Mouse (Mus musculus) forebrain, embryonic 11.5 days (tissue): Measurements from ENCODE around the gene Fbrsl1. TPM values are rescaled to one million over a fixed set of nuclear protein-coding genes. Genes with fewer than 3 reads are reported as not detected.

Experiments
- ATAC-seq: fragments of 200-750 bp; cut with Nextera tagmentation; replicated peaks from 2 replicates; pipeline ENCODE4 v1.8.0; 2017; ENCODE audit warnings: moderate TSS enrichment; ENCODE audit not compliant: low FRiP score
- DNase-seq: peaks from one replicate; pipeline ENCODE4 v3.0.0-alpha.2; 2017; ENCODE audit warnings: low spot score
- H3K27ac ChIP-seq: fragments of 300-500 bp; sonication (generic); 2 replicates; pipeline ENCODE4 v1.5.1; 2014; ENCODE audit warnings: low read depth, low read length
- H3K27me3 ChIP-seq: fragments of 300-500 bp; sonication (generic); 2 replicates; pipeline ENCODE4 v1.6.1; 2014; ENCODE audit warnings: mild to moderate bottlenecking, low read length, mixed read lengths; ENCODE audit not compliant: control insufficient read depth, insufficient read depth
- H3K36me3 ChIP-seq: fragments of 300-500 bp; sonication (generic); 2 replicates; pipeline ENCODE4 v1.6.1; 2014; ENCODE audit warnings: mild to moderate bottlenecking, low read length, moderate library complexity, mixed read lengths; ENCODE audit not compliant: control insufficient read depth, insufficient read depth
- H3K4me1 ChIP-seq: fragments of 300-500 bp; sonication (generic); replicated peaks from 2 replicates; pipeline ENCODE4 v1.6.1; 2014; ENCODE audit warnings: low read length, mixed read lengths; ENCODE audit not compliant: control insufficient read depth, insufficient read depth
- H3K4me2 ChIP-seq: fragments of 300-500 bp; sonication (generic); 2 replicates; pipeline ENCODE4 v1.6.1; 2014; ENCODE audit warnings: low read depth, mild to moderate bottlenecking, low read length, moderate library complexity, mixed read lengths; ENCODE audit not compliant: severe bottlenecking
- H3K4me3 ChIP-seq: fragments of 300-500 bp; sonication (generic); 2 replicates; pipeline ENCODE4 v1.5.1; 2014; ENCODE audit warnings: low read depth, low read length
- H3K9ac ChIP-seq: fragments of 300-500 bp; sonication (generic); 2 replicates; pipeline ENCODE4 v1.6.1; 2014; ENCODE audit warnings: low read length
- H3K9me3 ChIP-seq: fragments of 300-500 bp; sonication (generic); 2 replicates; pipeline ENCODE4 v1.6.1; 2016; ENCODE audit warnings: low read length, mixed read lengths; ENCODE audit not compliant: control insufficient read depth
- WGBS: fragments of 180-500 bp; shearing (Covaris S2); extraction: QIAGEN DNeasy Blood & Tissue Kit; methylation state at CpG from one replicate; pipeline ENCODE4 v1.1.7; 2014; 5-methylcytosine and 5-hydroxymethylcytosine counted together
- polyA plus RNA-seq: library from polyadenylated mRNA; unstranded; fragments of >200 nt; fragmentation: Nextera tagmentation; extraction: Ambion mirVana; gene quantifications from 2 replicates; pipeline ENCODE4 v1.2.1, GENCODE M21; 2014

Gene Fbrsl1
- polyA plus RNA-seq, 1 experiment from 2014 or later, result 41.1 TPM

DNA sequence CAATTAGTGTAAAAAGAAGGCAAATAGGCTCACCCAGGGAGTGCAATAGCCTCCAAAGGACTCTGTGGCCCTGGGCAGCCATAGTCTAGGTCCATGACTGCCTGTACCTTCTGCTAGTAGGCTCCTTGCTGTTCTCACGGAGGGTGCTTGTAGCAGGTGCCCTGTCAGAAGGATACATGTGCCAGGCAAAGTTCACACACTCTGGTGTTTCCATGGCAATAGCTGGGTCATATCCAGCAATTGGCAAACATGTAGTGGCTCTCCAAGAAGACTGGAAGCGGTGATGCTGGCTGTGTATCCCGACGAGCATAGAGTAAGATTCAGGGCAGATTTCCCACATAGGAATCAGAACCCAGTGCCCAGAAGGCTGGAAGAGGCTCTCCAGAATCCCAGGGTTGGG is 20.0 kb upstream of the Fbrsl1 start:
- ATAC-seq (no peak), DNase-seq (no peak)
- Histone ChIP-seq H3K27ac (no peak overlapping the region), H3K4me3 (no peak overlapping the region), H3K9ac (no peak overlapping the region), H3K4me1 (peaks cover 3% of the 10 kb centered on the region; the same call in 1 of the 2 replicates), H3K27me3 (no peaks in the 10 kb centered on the region), H3K36me3 (no peaks in the 10 kb centered on the region), H3K4me2 (no peak overlapping the region), H3K9me3 (no peaks in the 10 kb centered on the region)
- WGBS, result 87% methylated on average over 4 of the region's 4 CpGs

DNA sequence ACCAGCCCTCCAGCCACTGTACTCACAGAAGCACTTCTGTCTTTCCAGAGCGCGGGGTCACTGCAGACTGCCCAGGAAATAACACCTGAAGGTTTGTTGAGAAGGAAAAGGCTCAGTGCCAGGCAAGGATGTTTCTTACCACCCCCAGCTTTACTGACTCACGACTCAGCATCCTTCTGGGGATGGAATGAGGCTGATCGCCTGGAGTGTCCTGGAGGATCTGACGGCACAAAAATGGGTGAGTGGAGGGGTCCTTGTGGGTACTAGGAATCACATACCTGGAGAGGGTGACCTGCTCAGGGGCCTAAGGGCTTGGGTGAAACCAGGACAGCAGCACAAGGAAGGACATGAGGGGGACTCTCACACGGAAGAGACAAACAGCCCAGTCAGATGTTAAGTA is 19.4 kb upstream of the Fbrsl1 start:
- 82% methylated on average over 6 of the region's 6 CpGs for WGBS
- no peak overlapping the region for H3K4me3 ChIP-seq
- H3K36me3 ChIP-seq, result no peaks in the 10 kb centered on the region
- no peaks in the 10 kb centered on the region for H3K27me3 ChIP-seq
- H3K4me1 ChIP-seq, result peaks cover 3% of the 10 kb centered on the region; the same call in 1 of the 2 replicates
- H3K9ac ChIP-seq, result no peak overlapping the region
- H3K9me3 ChIP-seq, result no peaks in the 10 kb centered on the region
- H3K4me2 ChIP-seq, result no peak overlapping the region
- H3K27ac ChIP-seq, result no peak overlapping the region
- DNase-seq (no peak), ATAC-seq (no peak)

DNA sequence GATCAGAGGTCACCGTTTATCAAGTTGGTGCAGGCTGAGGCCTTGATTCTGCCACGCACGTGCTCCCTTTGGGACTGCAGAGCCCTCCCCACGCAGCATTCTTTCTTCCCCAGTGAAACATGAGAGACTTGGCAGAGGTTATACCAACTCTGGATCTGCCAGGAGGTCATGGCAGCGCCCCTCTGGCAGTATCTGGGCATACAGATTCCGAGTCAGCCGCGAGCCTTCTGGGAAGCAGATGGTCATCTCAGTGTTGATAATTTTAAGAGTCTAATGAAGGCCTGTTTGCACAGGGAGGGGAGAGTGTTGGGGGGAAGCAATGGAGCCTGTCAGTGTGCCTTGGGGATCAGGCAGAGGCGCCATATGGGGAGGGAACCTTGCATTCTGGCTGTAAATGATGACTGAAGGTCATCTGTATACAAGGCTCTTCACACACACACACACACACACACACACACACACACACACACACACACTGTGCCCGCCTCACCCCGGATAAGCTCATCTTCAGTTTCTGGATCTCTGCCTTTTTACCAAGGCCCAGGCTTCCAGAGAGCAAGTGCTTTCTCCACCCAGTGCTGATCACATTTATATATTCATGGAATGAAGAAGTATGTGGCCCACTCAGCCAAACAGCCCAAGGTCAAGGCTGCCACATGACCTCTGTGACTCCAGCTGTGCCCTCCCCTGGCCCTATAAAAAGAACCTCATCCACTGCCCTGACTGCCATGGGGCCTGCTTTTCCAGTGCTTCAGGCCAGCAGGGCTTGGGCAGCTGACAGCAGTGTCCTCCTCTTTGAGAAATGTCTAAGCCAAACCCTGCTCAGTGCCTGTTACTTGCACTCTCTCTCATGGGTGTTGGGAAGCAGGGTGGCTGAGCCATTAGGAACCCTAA is 18.5 kb upstream of the Fbrsl1 start:
- Histone ChIP-seq H3K4me2 (no peak overlapping the region), H3K27ac (no peak overlapping the region), H3K4me1 (no peaks in the 10 kb centered on the region; the same call in 1 of the 2 replicates), H3K9me3 (no peaks in the 10 kb centered on the region), H3K4me3 (no peak overlapping the region), H3K9ac (no peak overlapping the region), H3K36me3 (no peaks in the 10 kb centered on the region), H3K27me3 (no peaks in the 10 kb centered on the region)
- 79% methylated on average over 11 of the region's 11 CpGs for WGBS
- no peak for ATAC-seq
- no peak for DNase-seq

DNA sequence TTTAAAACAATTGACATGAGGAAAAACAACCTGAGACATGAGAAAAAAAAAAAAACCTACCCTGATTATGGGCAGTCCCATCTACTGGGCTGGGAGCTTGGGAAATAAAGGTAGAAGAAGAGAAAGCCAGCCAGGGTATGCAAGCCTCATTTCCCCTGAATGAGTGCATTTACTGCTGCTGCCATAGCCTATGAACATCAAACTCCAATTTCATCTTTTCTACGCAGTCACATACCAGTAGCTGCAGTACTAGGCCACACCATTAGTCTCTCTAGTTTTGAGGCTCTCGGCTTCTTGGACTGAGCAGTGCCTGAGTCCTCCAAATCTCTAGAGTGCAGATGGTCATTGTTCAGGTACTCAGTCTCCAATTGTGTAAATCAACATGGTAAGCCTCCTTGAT is 14.3 kb upstream of the Fbrsl1 start:
- Histone ChIP-seq H3K9ac (no peak overlapping the region), H3K4me1 (no peaks in the 10 kb centered on the region), H3K4me3 (no peak overlapping the region), H3K9me3 (no peaks in the 10 kb centered on the region), H3K27ac (no peak overlapping the region), H3K36me3 (no peaks in the 10 kb centered on the region), H3K4me2 (no peak overlapping the region), H3K27me3 (no peaks in the 10 kb centered on the region)
- 92% methylated on average over 2 of the region's 2 CpGs for WGBS
- ATAC-seq, result no peak
- no peak for DNase-seq

DNA sequence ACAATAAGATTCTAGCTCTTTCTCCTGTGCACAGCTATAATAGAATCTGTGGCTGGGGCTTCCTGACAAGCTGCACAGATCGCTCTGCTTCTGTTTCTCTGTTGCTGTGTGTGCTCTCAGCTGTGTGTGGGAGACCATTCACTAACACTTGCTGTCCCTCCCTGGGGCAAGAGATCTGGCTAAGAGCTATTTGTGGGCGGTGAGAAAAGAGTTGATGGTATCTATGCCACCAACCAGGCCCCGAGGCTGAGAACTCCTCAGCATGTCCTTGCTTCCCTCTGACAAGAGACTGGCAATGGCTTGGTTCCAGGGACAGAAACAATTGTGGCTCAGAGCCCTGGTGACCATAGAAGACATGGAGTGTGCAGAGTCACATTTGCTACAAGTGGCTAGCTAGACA is 10.6 kb upstream of the Fbrsl1 start:
- no peaks in the 10 kb centered on the region for H3K4me1 ChIP-seq
- H3K9ac ChIP-seq, result no peak overlapping the region
- H3K36me3 ChIP-seq, result no peaks in the 10 kb centered on the region
- no peak for DNase-seq
- no peak for ATAC-seq
- no peaks in the 10 kb centered on the region for H3K27me3 ChIP-seq
- H3K9me3 ChIP-seq, result no peaks in the 10 kb centered on the region
- no peak overlapping the region for H3K27ac ChIP-seq
- 76% methylated on average over 3 of the region's 3 CpGs for WGBS
- no peak overlapping the region for H3K4me2 ChIP-seq
- H3K4me3 ChIP-seq, result no peak overlapping the region

DNA sequence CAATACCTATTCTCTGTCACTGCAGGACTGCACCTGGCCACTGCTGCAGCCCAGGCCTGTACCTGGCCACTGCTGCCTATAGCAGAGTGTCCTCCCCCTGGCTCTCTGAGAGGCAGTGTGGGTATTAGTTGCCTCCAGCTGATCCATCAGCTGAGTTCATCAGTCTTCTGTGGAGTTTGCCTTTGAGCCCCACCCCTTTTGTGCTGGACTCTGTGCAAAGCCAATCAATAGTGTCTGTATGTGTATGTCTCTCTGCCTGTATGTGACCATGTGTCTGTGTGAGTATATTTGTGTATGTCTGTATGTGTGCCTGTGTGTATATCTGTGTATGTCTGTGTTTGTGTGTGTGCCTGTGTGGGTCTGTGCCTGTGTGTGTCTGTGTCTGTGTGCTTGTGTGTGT is 7.0 kb upstream of the Fbrsl1 start:
- H3K4me1 ChIP-seq, result no peaks in the 10 kb centered on the region
- H3K4me2 ChIP-seq, result no peak overlapping the region
- H3K27ac ChIP-seq, result no peak overlapping the region
- no peak overlapping the region for H3K4me3 ChIP-seq
- ATAC-seq, result no peak
- H3K9me3 ChIP-seq, result no peaks in the 10 kb centered on the region
- H3K9ac ChIP-seq, result no peak overlapping the region
- DNase-seq, result no peak
- H3K36me3 ChIP-seq, result no peaks in the 10 kb centered on the region
- H3K27me3 ChIP-seq, result no peaks in the 10 kb centered on the region

DNA sequence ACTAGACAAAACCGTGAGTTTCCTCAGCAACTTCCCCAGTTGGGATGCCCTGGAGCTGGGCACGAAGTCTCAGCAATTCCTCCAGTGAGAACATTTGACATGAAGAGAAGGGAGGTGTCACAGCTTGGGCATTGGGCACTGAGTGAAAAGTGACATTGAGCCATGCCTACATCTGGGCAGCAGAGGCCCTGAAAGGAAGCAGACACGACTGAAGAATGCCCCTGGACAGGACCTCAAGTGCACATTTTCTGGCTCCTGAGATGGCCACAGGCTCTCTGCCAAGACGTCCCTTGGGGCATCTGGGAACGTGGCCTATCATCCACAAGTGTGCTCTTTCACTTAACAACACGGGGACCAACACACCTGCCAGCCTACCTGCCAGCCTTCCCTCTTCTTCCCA is 991 bp upstream of the Fbrsl1 start:
- DNase-seq (no peak), ATAC-seq (no peak)
- H3K4me3 ChIP-seq, result peak overlapping the region; percentile 95
- no peak overlapping the region for H3K27ac ChIP-seq
- no peaks in the 10 kb centered on the region for H3K9me3 ChIP-seq
- peaks cover 10% of the 10 kb centered on the region; the same call in 1 of the 2 replicates for H3K4me1 ChIP-seq
- peaks cover 2% of the 10 kb centered on the region; the same call in 1 of the 2 replicates for H3K27me3 ChIP-seq
- H3K4me2 ChIP-seq, result peak overlapping the region; percentile 99
- H3K9ac ChIP-seq, result no peak overlapping the region
- WGBS, result 56% methylated on average over 6 of the region's 6 CpGs
- H3K36me3 ChIP-seq, result no peaks in the 10 kb centered on the region

DNA sequence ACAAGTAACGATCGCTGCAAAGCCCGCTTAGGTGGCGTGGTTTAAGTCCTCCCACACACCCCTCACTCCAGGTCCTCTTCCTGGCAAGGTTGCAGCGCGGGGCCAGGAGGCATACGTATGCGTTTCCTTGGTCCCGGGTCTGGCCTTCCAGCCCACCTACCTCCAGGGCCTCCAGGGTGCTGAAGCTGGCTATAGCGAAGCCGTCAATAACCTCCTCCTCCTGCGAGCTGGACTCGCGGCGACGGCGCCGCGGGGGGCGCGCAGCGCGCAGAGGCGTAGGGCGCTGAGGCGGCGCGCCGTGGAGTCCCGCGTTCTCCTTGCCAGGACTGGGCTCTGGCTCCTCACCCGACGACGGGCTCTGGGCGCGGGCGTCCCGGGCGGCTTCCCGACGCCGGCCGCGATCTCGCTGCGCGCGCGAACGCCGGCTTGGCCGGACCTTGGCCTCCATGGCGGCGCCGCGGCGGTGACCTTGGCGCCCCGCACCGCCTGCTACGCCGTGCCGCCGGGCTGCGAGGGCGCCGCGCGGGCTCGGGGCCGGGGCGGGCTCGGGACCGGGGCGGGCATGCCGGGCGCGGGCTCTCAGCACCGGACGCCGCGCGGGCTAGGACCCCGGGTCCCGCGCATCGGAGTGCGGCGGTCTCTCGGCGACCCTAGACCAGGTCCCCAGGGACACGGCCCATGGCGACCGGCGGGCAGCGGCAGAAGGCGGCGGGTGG is 425 bp downstream of the Fbrsl1 start:
- peaks cover 10% of the 10 kb centered on the region; the same call in 1 of the 2 replicates for H3K4me1 ChIP-seq
- no peaks in the 10 kb centered on the region for H3K36me3 ChIP-seq
- DNase-seq, result peak; percentile 61
- ATAC-seq, result peak; percentile 13; the same call in 1 of the 2 replicates
- H3K9me3 ChIP-seq, result no peaks in the 10 kb centered on the region
- no peak overlapping the region for H3K27ac ChIP-seq
- H3K4me3 ChIP-seq, result peak overlapping the region; percentile 95
- under 1% methylated on average over 75 of the region's 98 CpGs for WGBS
- peak overlapping the region; percentile 99 for H3K4me2 ChIP-seq
- H3K9ac ChIP-seq, result peak overlapping the region; percentile 82
- peaks cover 2% of the 10 kb centered on the region; the same call in 1 of the 2 replicates for H3K27me3 ChIP-seq
